Mouse (Mus musculus) ES-E14 (cell line): Measurements from ENCODE around the gene Slc25a12. TPM values are rescaled to one million over a fixed set of nuclear protein-coding genes. Genes with fewer than 3 reads are reported as not detected.

Experiments
- DNase-seq: peaks from one replicate; pipeline ENCODE4 v3.0.0-alpha.2; 2013; ENCODE audit warnings: low read depth, low spot score
- H3K27ac ChIP-seq: 2 replicates; pipeline ENCODE4 v1.5.1; 2012; ENCODE audit warnings: low read depth, mild to moderate bottlenecking, low read length, moderate library complexity, mixed read lengths; ENCODE audit not compliant: poor library complexity, insufficient read depth, severe bottlenecking
- H3K36me3 ChIP-seq: 2 replicates; pipeline ENCODE4 v1.6.1; 2012; ENCODE audit warnings: mild to moderate bottlenecking, low read length, moderate library complexity, mixed read lengths; ENCODE audit not compliant: control insufficient read depth, poor library complexity, insufficient read depth, severe bottlenecking
- H3K4me1 ChIP-seq, 2 experiments: fragments of 150-350 bp in 1 of 2; sonication (generic) in 1 of 2; 2 replicates each; pipeline ENCODE4 v1.6.1; 2012; ENCODE audit warnings: low read length in 2 of 2, mild to moderate bottlenecking in 1 of 2, mixed read lengths in 1 of 2; ENCODE audit not compliant: control insufficient read depth in 2 of 2, insufficient read depth in 2 of 2, poor library complexity in 1 of 2
- H3K4me3 ChIP-seq, 2 experiments: fragments of 150-350 bp in 1 of 2; sonication (generic) in 1 of 2; 2 replicates each; pipeline ENCODE4 v1.5.1; 2012; ENCODE audit warnings: low read length in 2 of 2, low read depth in 1 of 2, mild to moderate bottlenecking in 1 of 2, mixed read lengths in 1 of 2; ENCODE audit not compliant: insufficient read depth in 1 of 2, poor library complexity in 1 of 2, severe bottlenecking in 1 of 2
- H3K9ac ChIP-seq: 2 replicates; pipeline ENCODE4 v1.6.1; 2012; ENCODE audit warnings: low read depth, mild to moderate bottlenecking, low read length, mixed read lengths; ENCODE audit not compliant: poor library complexity, insufficient read depth, severe bottlenecking
- H3K9me3 ChIP-seq: fragments of 150-350 bp; sonication (generic); 2 replicates; pipeline ENCODE4 v1.6.1; 2012; ENCODE audit warnings: low read depth, mild to moderate bottlenecking, low read length; ENCODE audit not compliant: control insufficient read depth, insufficient read depth
- CHD2 ChIP-seq: IDR thresholded peaks from 2 replicates; pipeline ENCODE4 v1.6.1; 2014; ENCODE audit warnings: mild to moderate bottlenecking, low read depth, low read length, inconsistent platforms
- HCFC1 ChIP-seq: IDR thresholded peaks from 2 replicates; pipeline ENCODE4 v1.6.1; 2012; ENCODE audit warnings: low read length, inconsistent platforms, borderline replicate concordance; ENCODE audit not compliant: insufficient read depth
- MAFK ChIP-seq: IDR thresholded peaks from 2 replicates; pipeline ENCODE4 v1.6.1; 2014; ENCODE audit warnings: mild to moderate bottlenecking, low read depth, low read length, inconsistent platforms; ENCODE audit not compliant: insufficient read depth
- ZC3H11A ChIP-seq: IDR thresholded peaks from 2 replicates; pipeline ENCODE4 v1.6.1; 2012; ENCODE audit warnings: low read depth, mild to moderate bottlenecking, inconsistent platforms, low read length, borderline replicate concordance
- ZNF384 ChIP-seq: IDR thresholded peaks from 2 replicates; pipeline ENCODE4 v1.6.1; 2012; ENCODE audit warnings: low read depth, low read length, inconsistent platforms
- in situ Hi-C, 2 experiments: fragments of 600-800 bp; cut with MboI; formaldehyde crosslinking; loops; one replicate each; pipeline ENCODE4 v1.15.1; 2025; ENCODE audit warnings: low sequenced_read_pairs in 2 of 2, inconsistent platforms in 1 of 2; ENCODE audit not compliant: unreplicated experiment in 2 of 2
- total RNA-seq: library from RNA; depleted of rRNA; stranded (reverse); fragments of 300-350 nt; gene quantifications from 2 replicates; pipeline ENCODE4 v1.2.3, GENCODE M21; 2012

Slc25a12 gene
- total RNA-seq, 1 experiment, result 42.6 TPM

GRCm38 (mm10) chr2:71323886-71324285 is 43.7 kb downstream of the Slc25a12 start:
- Histone ChIP-seq H3K9ac (no peak overlapping the region), H3K4me1 (peaks cover 0 to 2% of the 10 kb centered on the region in 2 experiments; a peak in 1 of 4 replicates), H3K36me3 (peaks cover 5% of the 10 kb centered on the region; the same call in 1 of the 2 replicates), H3K4me3 (no peak overlapping the region), H3K27ac (no peak overlapping the region), H3K9me3 (no peaks in the 10 kb centered on the region)
- DNase-seq, result no peak
- TF ChIP-seq HCFC1 (no peak), MAFK (no peak), CHD2 (no peak), ZC3H11A (no peak), ZNF384 (no peak)
- in situ Hi-C loops, result no loop called here

DNA sequence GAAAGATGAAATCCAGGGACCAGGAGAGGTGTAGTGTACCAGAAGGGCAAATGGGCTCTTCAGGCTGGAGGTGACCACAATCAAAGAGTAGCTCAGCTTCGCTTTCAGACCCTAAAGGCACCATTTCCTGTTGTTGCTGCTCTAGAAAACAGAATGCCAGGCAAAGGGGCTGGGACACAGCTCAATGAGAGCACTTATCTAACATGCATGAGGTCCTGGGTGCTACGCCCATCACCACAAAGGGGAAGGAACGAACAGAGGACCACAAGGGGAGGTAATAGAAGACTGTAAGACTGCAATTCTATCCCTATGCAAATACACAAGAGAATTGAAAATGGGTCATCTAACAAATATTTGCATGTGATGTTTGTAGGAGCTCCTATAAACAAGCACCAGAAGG is 46.1 kb downstream of the Slc25a12 start:
- in situ Hi-C loops, result no loop called here
- DNase-seq, result no peak
- Histone ChIP-seq H3K9ac (no peak overlapping the region), H3K4me3 (no peak overlapping the region), H3K4me1 (no peaks in the 10 kb centered on the region), H3K9me3 (no peaks in the 10 kb centered on the region), H3K27ac (no peak overlapping the region), H3K36me3 (peaks cover 14% of the 10 kb centered on the region; the same call in 1 of the 2 replicates)
- no peak for TF ChIP-seq MAFK
- no peak for TF ChIP-seq ZC3H11A
- no peak for TF ChIP-seq HCFC1
- TF ChIP-seq CHD2, result no peak
- TF ChIP-seq ZNF384, result no peak

- H3K9ac ChIP-seq, result no peak overlapping the region
- H3K36me3 ChIP-seq, result peaks cover 24% of the 10 kb centered on the region
- in situ Hi-C loops, result no loop called here
- DNase-seq, result no peak
- no peak overlapping the region for H3K27ac ChIP-seq
- H3K4me1 ChIP-seq, result no peaks in the 10 kb centered on the region
- no peaks in the 10 kb centered on the region for H3K9me3 ChIP-seq
- no peak overlapping the region for H3K4me3 ChIP-seq
- TF ChIP-seq CHD2 (no peak), ZC3H11A (no peak), ZNF384 (no peak), HCFC1 (no peak), MAFK (no peak)
Measured at GRCm38 (mm10) chr2:71316116-71316789, 51.3 kb downstream of the Slc25a12 start.

GRCm38 (mm10) chr2:71315022-71315421 is 52.5 kb downstream of the Slc25a12 start:
- Histone ChIP-seq H3K4me1 (no peaks in the 10 kb centered on the region), H3K36me3 (peaks cover 22% of the 10 kb centered on the region), H3K4me3 (no peak overlapping the region), H3K27ac (no peak overlapping the region), H3K9ac (no peak overlapping the region), H3K9me3 (no peaks in the 10 kb centered on the region)
- TF ChIP-seq CHD2 (no peak), MAFK (no peak), ZC3H11A (no peak)
- DNase-seq, result no peak
- in situ Hi-C loops, result no loop called here

- no peak overlapping the region for H3K9ac ChIP-seq
- in situ Hi-C loops, result no loop called here
- peaks cover 22% of the 10 kb centered on the region for H3K36me3 ChIP-seq
- no peak overlapping the region for H3K4me3 ChIP-seq
- H3K9me3 ChIP-seq, result no peaks in the 10 kb centered on the region
- TF ChIP-seq ZC3H11A, result no peak
- TF ChIP-seq ZNF384, result no peak
- no peak for TF ChIP-seq HCFC1
- TF ChIP-seq MAFK, result no peak
- no peak for TF ChIP-seq CHD2
- no peaks in the 10 kb centered on the region for H3K4me1 ChIP-seq
- DNase-seq, result no peak
- no peak overlapping the region for H3K27ac ChIP-seq
Measured at GRCm38 (mm10) chr2:71314080-71314479, 53.5 kb downstream of the Slc25a12 start.
